Mouse (Mus musculus): ENCODE results near the gene BC051665. TPM values are rescaled to one million over a fixed set of nuclear protein-coding genes. Genes with fewer than 3 reads are reported as not detected.

The BC051665 gene
- not detected for total RNA-seq (2021)

- intact Hi-C loops (cut with DNase I) = no loop called here
- no peak for DNase-seq (ENCODE audit: extremely low spot score in 1 of 2, low spot score in 2 of 2)
These were observed at the start of gene BC051665 for GRCm38 (mm10) chr13:60786264-60786663. Gene BC051665, minus strand, starts transcription at chr13:60786364.

- intact Hi-C loops (cut with DNase I) = no loop called here
- DNase-seq (ENCODE audit: extremely low spot score in 1 of 2, low spot score in 2 of 2) = peak in 1 of 2 experiments; percentile 39
These were observed 39.9 kb upstream of the BC051665 start for GRCm38 (mm10) chr13:60826052-60826451.

- intact Hi-C loops (cut with DNase I) = no loop called here
- no peak for DNase-seq (ENCODE audit: extremely low spot score in 1 of 2, low spot score in 2 of 2)
These were observed 34.5 kb upstream of the BC051665 start for GRCm38 (mm10) chr13:60820486-60821175.

- intact Hi-C loops (cut with DNase I) = loop anchor here (5.0 kb wide), 1 partner anchor 62 kb away; no protein-coding TSS in a partner anchor
- DNase-seq (ENCODE audit: extremely low spot score in 1 of 2, low spot score in 2 of 2) = peak in 1 of 2 experiments; percentile 49
These were observed 33.3 kb upstream of the BC051665 start for GRCm38 (mm10) chr13:60819469-60819868.

- DNase-seq (ENCODE audit: extremely low spot score in 1 of 2, low spot score in 2 of 2) = no peak
- intact Hi-C loops (cut with DNase I) = no loop called here
These were observed 27.6 kb upstream of the BC051665 start for GRCm38 (mm10) chr13:60813722-60814121.

GRCm38 (mm10) chr13:60812768-60813167, 26.6 kb upstream of the BC051665 start:
- DNase-seq (ENCODE audit: extremely low spot score in 1 of 2, low spot score in 2 of 2) = no peak
- intact Hi-C loops (cut with DNase I) = no loop called here

GRCm38 (mm10) chr13:60809690-60810089, 23.5 kb upstream of the BC051665 start:
- no peak for DNase-seq (ENCODE audit: extremely low spot score in 1 of 2, low spot score in 2 of 2)
- intact Hi-C loops (cut with DNase I) = no loop called here

- intact Hi-C loops (cut with DNase I) = no loop called here
- no peak for DNase-seq (ENCODE audit: extremely low spot score in 1 of 2, low spot score in 2 of 2)
These were observed 16.6 kb upstream of the BC051665 start, which contains the start of gene Ctsll3 for GRCm38 (mm10) chr13:60802749-60803148. Gene Ctsll3, minus strand, starts transcription at chr13:60802849.

- intact Hi-C loops (cut with DNase I) = no loop called here
These were observed 3.3 kb upstream of the BC051665 start for GRCm38 (mm10) chr13:60789466-60789865.

GRCm38 (mm10) chr13:60783301-60783700, 2.9 kb downstream of the BC051665 start:
- intact Hi-C loops (cut with DNase I) = no loop called here
- DNase-seq (ENCODE audit: extremely low spot score in 1 of 2, low spot score in 2 of 2) = no peak

More at GRCm38 (mm10) chr13:60789466-60789865, 3.3 kb upstream of the BC051665 start:
- DNase-seq (ENCODE audit: extremely low spot score in 1 of 2, low spot score in 2 of 2) = no peak

GRCm38 (mm10) chr13:60780534-60780933, 5.6 kb downstream of the BC051665 start:
- DNase-seq (ENCODE audit: extremely low spot score in 1 of 2, low spot score in 2 of 2) = no peak
- intact Hi-C loops (cut with DNase I) = no loop called here

- intact Hi-C loops (cut with DNase I) = no loop called here
- DNase-seq (ENCODE audit: extremely low spot score in 1 of 2, low spot score in 2 of 2) = no peak
These were observed 25.0 kb downstream of the BC051665 start for GRCm38 (mm10) chr13:60761161-60761560.

- intact Hi-C loops (cut with DNase I) = no loop called here
These were observed 25.8 kb downstream of the BC051665 start for GRCm38 (mm10) chr13:60760392-60760791.

GRCm38 (mm10) chr13:60759136-60759535, 27.0 kb downstream of the BC051665 start:
- no peak for DNase-seq (ENCODE audit: extremely low spot score in 1 of 2, low spot score in 2 of 2)
- intact Hi-C loops (cut with DNase I) = loop anchor here (5.0 kb wide), 2 partner anchors 58 to 483 kb away; no protein-coding TSS in a partner anchor

More at GRCm38 (mm10) chr13:60760392-60760791, 25.8 kb downstream of the BC051665 start:
- no peak for DNase-seq (ENCODE audit: extremely low spot score in 1 of 2, low spot score in 2 of 2)

GRCm38 (mm10) chr13:60757292-60757691, 28.9 kb downstream of the BC051665 start:
- intact Hi-C loops (cut with DNase I) = loop anchor here (5.0 kb wide), 2 partner anchors 60 to 485 kb away; no protein-coding TSS in a partner anchor
- no peak for DNase-seq (ENCODE audit: extremely low spot score in 1 of 2, low spot score in 2 of 2)

- intact Hi-C loops (cut with DNase I) = loop anchor here (5.0 kb wide), 2 partner anchors 62 to 487 kb away; no protein-coding TSS in a partner anchor
- DNase-seq (ENCODE audit: extremely low spot score in 1 of 2, low spot score in 2 of 2) = no peak
These were observed 30.9 kb downstream of the BC051665 start for GRCm38 (mm10) chr13:60755251-60755650.

- DNase-seq (ENCODE audit: extremely low spot score in 1 of 2, low spot score in 2 of 2) = no peak
- intact Hi-C loops (cut with DNase I) = no loop called here
These were observed 32.9 kb downstream of the BC051665 start for GRCm38 (mm10) chr13:60753216-60753615.

- DNase-seq (ENCODE audit: extremely low spot score in 1 of 2, low spot score in 2 of 2) = no peak
- intact Hi-C loops (cut with DNase I) = no loop called here
These were observed 35.2 kb downstream of the BC051665 start for GRCm38 (mm10) chr13:60750930-60751329.

GRCm38 (mm10) chr13:60748556-60748955, 37.6 kb downstream of the BC051665 start:
- intact Hi-C loops (cut with DNase I) = loop anchor here (10.0 kb wide), 2 partner anchors 424 to 904 kb away; no protein-coding TSS in a partner anchor
- DNase-seq (ENCODE audit: extremely low spot score in 1 of 2, low spot score in 2 of 2) = no peak

- no peak for DNase-seq (ENCODE audit: extremely low spot score in 1 of 2, low spot score in 2 of 2)
- intact Hi-C loops (cut with DNase I) = loop anchor here (2.0 to 10.0 kb wide), 3 partner anchors 268 to 902 kb away; no protein-coding TSS in a partner anchor
These were observed 39.0 kb downstream of the BC051665 start for GRCm38 (mm10) chr13:60747201-60747600.

All from left cerebral cortex, postnatal 10 days (tissue).